In the genomic region with DNA sequence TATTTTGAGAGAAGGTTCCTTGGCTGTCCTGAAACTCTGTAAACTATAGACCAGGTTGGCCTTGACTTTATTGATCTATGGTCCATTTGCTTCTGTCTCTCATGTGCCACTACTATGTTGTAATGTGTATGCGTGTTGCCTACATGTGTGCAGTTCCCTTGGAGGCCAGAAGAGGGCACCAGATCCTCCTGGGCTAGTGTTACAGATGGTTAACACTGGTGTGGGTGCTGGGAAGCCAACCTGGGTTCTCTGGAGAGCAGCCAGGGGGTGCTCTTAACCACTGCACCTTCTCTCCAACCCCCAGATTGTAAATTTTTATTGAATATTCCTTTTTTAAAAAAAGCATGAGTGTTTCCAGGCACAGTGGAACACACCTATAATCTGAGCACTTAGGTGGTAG, we compare ENCODE assay signal across 12 mouse cellular contexts. TPM values are rescaled to one million over a fixed set of nuclear protein-coding genes. Genes with fewer than 3 reads are reported as not detected.
DNase-seq lines count a peak whose midpoint lies in the region; ATAC-seq and TF ChIP-seq lines count a peak whose summit lies in the region.
"Had no signal": no experiment of that assay in that cellular context is flagged by ENCODE, and none has a peak within 500 bp of the region (broad histone marks: within the 10 kb centered on the region; RNA-seq: fewer than 3 reads in every experiment).

No protein-coding gene starts in this region.

- peaks cover 2% of the 10 kb centered on the region; the same call in 1 of the 2 replicates for H3K9me3 ChIP-seq in heart, embryonic 11.5 days (replicated peaks; ENCODE audit: control insufficient read depth, low read length)
- H3K9me3 ChIP-seq in midbrain, postnatal 0 days (ENCODE audit: low read length), result no peaks in the 10 kb centered on the region
- H3K9me3 ChIP-seq in midbrain, embryonic 11.5 days (ENCODE audit: control insufficient read depth, low read length), result no peaks in the 10 kb centered on the region
- H3K9me3 ChIP-seq: limb, embryonic 13.5 days had no signal

- H3K27ac ChIP-seq in heart, adult 2 months, result no peak overlapping the region
- H3K27ac ChIP-seq in heart, embryonic 11.5 days (ENCODE audit: low read depth, low read length), result no peak overlapping the region
- no peak overlapping the region for H3K27ac ChIP-seq in midbrain, postnatal 0 days (ENCODE audit: low read depth, low read length)
- H3K27ac ChIP-seq in midbrain, embryonic 11.5 days (ENCODE audit: low read depth, low read length), result no peak overlapping the region
- H3K27ac ChIP-seq: limb, embryonic 13.5 days had no signal

- TF ChIP-seq CTCF in heart, adult 2 months (IDR thresholded peaks at IDR 0.05), result peak; percentile 45
- peak; percentile 54 for TF ChIP-seq CTCF in midbrain, postnatal 0 days (IDR thresholded peaks at IDR 0.05)

- H3K27me3 ChIP-seq in heart, adult 2 months (ENCODE audit: control insufficient read depth, insufficient read depth, low read length), result no peaks in the 10 kb centered on the region
- H3K27me3 ChIP-seq in heart, embryonic 11.5 days (ENCODE audit: control insufficient read depth, insufficient read depth, low read length), result no peaks in the 10 kb centered on the region
- H3K27me3 ChIP-seq in midbrain, postnatal 0 days (ENCODE audit: insufficient read depth, low read length), result no peaks in the 10 kb centered on the region
- H3K27me3 ChIP-seq in midbrain, embryonic 11.5 days (ENCODE audit: control insufficient read depth, insufficient read depth, low read length), result no peaks in the 10 kb centered on the region
- no peaks in the 10 kb centered on the region for H3K27me3 ChIP-seq in splenic B cell, adult 2 months (ENCODE audit: control insufficient read depth, insufficient read depth, low read length, poor library complexity, severe bottlenecking)
- H3K27me3 ChIP-seq: limb, embryonic 13.5 days; megakaryocyte, embryonic 14.5 days had no signal

- DNase-seq in heart, adult 2 months, result no peak
- DNase-seq in midbrain, postnatal 0 days (ENCODE audit: low spot score), result no peak
- no peak for DNase-seq in midbrain, embryonic 11.5 days (ENCODE audit: low spot score, missing footprints)
- peak; percentile 81 for DNase-seq in R1 (ENCODE audit: low read depth, low spot score)
- peak; percentile 28 for DNase-seq in splenic B cell, adult 2 months (ENCODE audit: low read depth, low spot score)
- no peak for DNase-seq in gastrocnemius, postnatal 14 days
- no peak for DNase-seq in adrenal gland, adult (ENCODE audit: inconsistent age in 2 of 2, low spot score in 1 of 2)
- DNase-seq: cerebellum, postnatal 25 days; right cerebral cortex, postnatal 4 days had no signal

- H3K79me2 ChIP-seq in heart, adult 2 months (replicated peaks; ENCODE audit: control insufficient read depth, insufficient read depth, low read length), result 0 out of 2 replicates have a peak, but pooled peaks cover 4% of the 10 kb centered on the region

- intact Hi-C loops in heart, adult 2 months (cut with DNase I), result no loop called here
- intact Hi-C loops in gastrocnemius, postnatal 14 days (cut with DNase I; ENCODE audit: low total_unique reads), result loop anchor here (10.0 kb wide), 1 partner anchor 59 kb away; no protein-coding TSS in a partner anchor

- H3K9ac ChIP-seq in heart, adult 2 months (ENCODE audit: low read depth, low read length), result no peak overlapping the region
- H3K9ac ChIP-seq in heart, embryonic 11.5 days (ENCODE audit: low read depth, low read length), result no peak overlapping the region
- H3K9ac ChIP-seq in midbrain, postnatal 0 days (replicated peaks; ENCODE audit: low read length, poor library complexity, severe bottlenecking), result no peak overlapping the region
- H3K9ac ChIP-seq in midbrain, embryonic 11.5 days (ENCODE audit: low read length), result no peak overlapping the region
- H3K9ac ChIP-seq: limb, embryonic 13.5 days had no signal

- H3K4me1 ChIP-seq in heart, adult 2 months (ENCODE audit: control insufficient read depth, insufficient read depth, low read length), result peaks cover 4% of the 10 kb centered on the region
- 0 out of 2 replicates have a peak, but pooled peaks cover 2% of the 10 kb centered on the region for H3K4me1 ChIP-seq in heart, embryonic 11.5 days (ENCODE audit: control insufficient read depth, insufficient read depth, low read length)
- H3K4me1 ChIP-seq in midbrain, postnatal 0 days (ENCODE audit: insufficient read depth, low read length), result no peaks in the 10 kb centered on the region
- H3K4me1 ChIP-seq in midbrain, embryonic 11.5 days (ENCODE audit: control insufficient read depth, insufficient read depth, low read length), result no peaks in the 10 kb centered on the region
- H3K4me1 ChIP-seq: limb, embryonic 13.5 days had no signal

- ATAC-seq in heart, embryonic 11.5 days (replicated peaks; ENCODE audit: insufficient number of reproducible peaks, low FRiP score, low TSS enrichment), result no peak
- ATAC-seq in midbrain, postnatal 0 days (ENCODE audit: low FRiP score), result no peak
- no peak for ATAC-seq in midbrain, embryonic 11.5 days (ENCODE audit: low FRiP score)

- H3K36me3 ChIP-seq in heart, adult 2 months (ENCODE audit: control insufficient read depth, insufficient read depth, low read length), result no peaks in the 10 kb centered on the region
- peaks cover 10% of the 10 kb centered on the region for H3K36me3 ChIP-seq in heart, embryonic 11.5 days (ENCODE audit: control insufficient read depth, insufficient read depth, low read length)
- peaks cover 3% of the 10 kb centered on the region; the same call in 1 of the 2 replicates for H3K36me3 ChIP-seq in midbrain, postnatal 0 days (ENCODE audit: insufficient read depth, low read length)
- peaks cover 14% of the 10 kb centered on the region for H3K36me3 ChIP-seq in midbrain, embryonic 11.5 days (ENCODE audit: control insufficient read depth, insufficient read depth, low read length)
- peaks cover 4% of the 10 kb centered on the region; the same call in 1 of the 2 replicates for H3K36me3 ChIP-seq in splenic B cell, adult 2 months (ENCODE audit: control insufficient read depth, insufficient read depth, low read length, poor library complexity, severe bottlenecking)

- TF ChIP-seq POLR2A in heart, adult 2 months (IDR thresholded peaks at IDR 0.05; ENCODE audit: insufficient read depth, low read depth, low read length), result no peak

- H3K4me2 ChIP-seq in heart, embryonic 11.5 days, result no peak overlapping the region
- H3K4me2 ChIP-seq in midbrain, postnatal 0 days (ENCODE audit: low read depth, low read length, poor library complexity, severe bottlenecking), result no peak overlapping the region
- H3K4me2 ChIP-seq in midbrain, embryonic 11.5 days, result no peak overlapping the region
- H3K4me2 ChIP-seq: limb, embryonic 13.5 days had no signal

- H3K4me3 ChIP-seq in heart, adult 2 months, result no peak overlapping the region
- H3K4me3 ChIP-seq in heart, embryonic 11.5 days (ENCODE audit: low read depth, low read length), result no peak overlapping the region
- no peak overlapping the region for H3K4me3 ChIP-seq in midbrain, postnatal 0 days (ENCODE audit: low read depth, low read length)
- no peak overlapping the region for H3K4me3 ChIP-seq in midbrain, embryonic 11.5 days (ENCODE audit: low read depth, low read length)
- H3K4me3 ChIP-seq: limb, embryonic 13.5 days; megakaryocyte, embryonic 14.5 days had no signal

- TF ChIP-seq EP300 in heart, adult 2 months (IDR thresholded peaks at IDR 0.05; ENCODE audit: insufficient read depth, low read depth, low read length), result no peak

- WGBS in heart, adult 2 months, result 97% methylated on average over 1 of the region's 1 CpGs
- WGBS in heart, embryonic 11.5 days (ENCODE audit: insufficient replicate concordance), result 100% methylated on average over 1 of the region's 1 CpGs
- WGBS in midbrain, postnatal 0 days, result 95% methylated on average over 1 of the region's 1 CpGs
- WGBS in midbrain, embryonic 11.5 days, result 97% methylated on average over 1 of the region's 1 CpGs

RNA-seq across cellular contexts. Expression of a gene that starts 53.0 kb away (rescaled TPM):
- total RNA-seq in heart, adult 2 months (2021), result 10 to 100 TPM; 39.7 to 43.7 TPM
- polyA plus RNA-seq in heart, adult 2 months (2012; rRNA removed), result 24.8 and 29.1 TPM in 2 replicates
- 30.5 and 33.6 TPM in 2 replicates for polyA plus RNA-seq in heart, embryonic 11.5 days (2014; fragmentation: Nextera tagmentation; extraction: Ambion mirVana)
- 70.0 and 92.2 TPM in 2 replicates for total RNA-seq in midbrain, postnatal 0 days (2014; rRNA removed)
- 36.0 and 42.4 TPM in 2 replicates for polyA plus RNA-seq in midbrain, postnatal 0 days (2015; fragmentation: Nextera tagmentation; extraction: Ambion mirVana)
- 39.5 and 41.9 TPM in 2 replicates for polyA plus RNA-seq in midbrain, embryonic 11.5 days (2014; fragmentation: Nextera tagmentation; extraction: Ambion mirVana)
- total RNA-seq in gastrocnemius, postnatal 14 days (2021), result 10 to 100 TPM; 95.2 to 98.9 TPM

Comparison
In these comparisons a context has a peak if more than half of its experiments do, and no peak if none do; other contexts are left out.
1. DNase-seq: peak in R1 (single experiment) and splenic B cell, adult 2 months (single experiment); none in heart, adult 2 months (0 of 2), midbrain, postnatal 0 days (single experiment), midbrain, embryonic 11.5 days (single experiment), gastrocnemius, postnatal 14 days (single experiment) and adrenal gland, adult (0 of 2).